ENCODE assay signal across 11 mouse cellular contexts in genomic region chr4:64076349-64077025, GRCm38 (mm10). TPM values are rescaled to one million over a fixed set of nuclear protein-coding genes. Genes with fewer than 3 reads are reported as not detected.
DNase-seq lines count a peak whose midpoint lies in the region; ATAC-seq and TF ChIP-seq lines count a peak whose summit lies in the region.
"Had no signal": no experiment of that assay in that cellular context is flagged by ENCODE, and none has a peak within 500 bp of the region (broad histone marks: within the 10 kb centered on the region; RNA-seq: fewer than 3 reads in every experiment).

No protein-coding gene starts in this region.

- H3K36me3 ChIP-seq in C2C12 (ENCODE audit: control insufficient read depth, insufficient read depth), result no peaks in the 10 kb centered on the region
- H3K36me3 ChIP-seq in embryonic facial prominence, embryonic 15.5 days, result no peaks in the 10 kb centered on the region
- H3K36me3 ChIP-seq: kidney, embryonic 15.5 days; limb, embryonic 15.5 days had no signal

- peak; percentile 15 for DNase-seq in kidney, postnatal 10 days
- DNase-seq in kidney, adult 18-20 months, result no peak
- DNase-seq in heart, postnatal 14 days, result peak; percentile 37 to 43
- DNase-seq in cerebellum, postnatal 25 days, result no peak
- DNase-seq in kidney, postnatal 25 days, result no peak
- DNase-seq in cerebellum, adult 18-20 months, result no peak

- H3K4me1 ChIP-seq in embryonic facial prominence, embryonic 15.5 days, result no peaks in the 10 kb centered on the region
- H3K4me1 ChIP-seq: kidney, embryonic 15.5 days; limb, embryonic 15.5 days had no signal

- peak overlapping the region; percentile 58; the same call in 1 of the 2 replicates for H3K27ac ChIP-seq in embryonic facial prominence, embryonic 15.5 days (replicated peaks)
- H3K27ac ChIP-seq: kidney, embryonic 15.5 days; limb, embryonic 15.5 days; stomach, postnatal 0 days had no signal

- H3K79me3 ChIP-seq in C2C12 (ENCODE audit: low read depth), result no peaks in the 10 kb centered on the region

- H3ac ChIP-seq in C2C12 (ENCODE audit: control insufficient read depth, insufficient read length, low read depth), result no peak overlapping the region

- no peak overlapping the region for H3K9ac ChIP-seq in embryonic facial prominence, embryonic 15.5 days
- H3K9ac ChIP-seq: kidney, embryonic 15.5 days; limb, embryonic 15.5 days had no signal

- H3K9me3 ChIP-seq in embryonic facial prominence, embryonic 15.5 days (replicated peaks), result no peaks in the 10 kb centered on the region
- H3K9me3 ChIP-seq: kidney, embryonic 15.5 days; limb, embryonic 15.5 days had no signal

- 49% methylated on average over 6 of the region's 6 CpGs for WGBS in embryonic facial prominence, embryonic 15.5 days

- no peaks in the 10 kb centered on the region for H3K79me2 ChIP-seq in C2C12 (ENCODE audit: control insufficient read depth, insufficient read depth)

- no peak for TF ChIP-seq CTCF in C2C12 (IDR thresholded peaks at IDR 0.05; ENCODE audit: control insufficient read depth, insufficient read depth, insufficient read length)

- no peak overlapping the region for H3K4me2 ChIP-seq in embryonic facial prominence, embryonic 15.5 days (replicated peaks)
- H3K4me2 ChIP-seq: kidney, embryonic 15.5 days; limb, embryonic 15.5 days had no signal

- no peaks in the 10 kb centered on the region for H3K27me3 ChIP-seq in C2C12 (ENCODE audit: control insufficient read depth, insufficient read depth, insufficient read length)
- H3K27me3 ChIP-seq in embryonic facial prominence, embryonic 15.5 days, result no peaks in the 10 kb centered on the region
- H3K27me3 ChIP-seq: kidney, embryonic 15.5 days; limb, embryonic 15.5 days had no signal

- intact Hi-C loops in heart, postnatal 14 days (cut with DNase I), result no loop called here

- H3K4me3 ChIP-seq in C2C12 (ENCODE audit: insufficient read depth, poor library complexity, severe bottlenecking), result no peak overlapping the region
- H3K4me3 ChIP-seq in embryonic facial prominence, embryonic 15.5 days (replicated peaks), result no peak overlapping the region
- H3K4me3 ChIP-seq: kidney, embryonic 15.5 days; limb, embryonic 15.5 days had no signal

- ATAC-seq in embryonic facial prominence, embryonic 15.5 days (ENCODE audit: insufficient number of reproducible peaks, low FRiP score, low TSS enrichment, low read depth), result peak; percentile 69; the same call in 1 of the 2 replicates

TF ChIP-seq in C2C12, 6 proteins besides CTCF, POLR2A, EP300 and RAD21:
- TF ChIP-seq MYOG (IDR thresholded peaks at IDR 0.05; ENCODE audit: control insufficient read depth, extremely low read depth, insufficient read length) (no peak), CEBPB (IDR thresholded peaks at IDR 0.05; ENCODE audit: low read depth) (peak; percentile 66), USF1 (IDR thresholded peaks at IDR 0.05; ENCODE audit: low read depth) (no peak), MYOD1 (IDR thresholded peaks at IDR 0.05; ENCODE audit: control insufficient read depth, insufficient read length, low read depth) (peak; percentile 51), MAX (IDR thresholded peaks at IDR 0.05) (peak; percentile 50), FOSL1 (IDR thresholded peaks at IDR 0.05; ENCODE audit: insufficient read depth, low read length, poor library complexity, severe bottlenecking) (no peak)

RNA-seq across cellular contexts. Expression of gene Tnc, which starts 29.7 kb away (rescaled TPM):
- polyA plus RNA-seq in C2C12 (2012; fragmentation: generic; extraction: Trizol), result 29.5 TPM
- 59.9 and 63.5 TPM in 2 replicates for polyA plus RNA-seq in embryonic facial prominence, embryonic 15.5 days (2015; fragmentation: Nextera tagmentation; extraction: Ambion mirVana)
- 1 to 10 TPM; 4.3 to 5.1 TPM for total RNA-seq in heart, postnatal 14 days (2021)

Comparison
In these comparisons a context has a peak if more than half of its experiments do, and no peak if none do; other contexts are left out.
1. DNase-seq: peak in kidney, postnatal 10 days (single experiment) and heart, postnatal 14 days (2 of 2); none in kidney, adult 18-20 months (single experiment), cerebellum, postnatal 25 days (0 of 2), kidney, postnatal 25 days (0 of 2) and cerebellum, adult 18-20 months (0 of 2).